Mouse (Mus musculus) lung, adult 2 months (tissue): Measurements from ENCODE around the gene Abhd12b.

Source experiments
- CTCF ChIP-seq: fragments of 200-500 bp; IDR thresholded peaks from 2 replicates; pipeline ENCODE4 v1.5.1; 2011; ENCODE audit warnings: mild to moderate bottlenecking, low read length, control low read depth; ENCODE audit not compliant: insufficient read depth
- POLR2A ChIP-seq: fragments of 200-500 bp; IDR thresholded peaks from 2 replicates; pipeline ENCODE4 v1.6.1; 2011; ENCODE audit warnings: low read depth, mild to moderate bottlenecking, control low read depth, low read length, borderline replicate concordance; ENCODE audit errors: extremely low read depth

GRCm38 (mm10) chr12:70137626-70138025 is 16.3 kb upstream of the Abhd12b start:
- no peak for TF ChIP-seq POLR2A
- TF ChIP-seq CTCF, result no peak
